Mouse (Mus musculus) intestine, embryonic 14.5 days (tissue): ENCODE results near the gene Ankrd33. TPM values are rescaled to one million over a fixed set of nuclear protein-coding genes. Genes with fewer than 3 reads are reported as not detected.

Experiments
- ATAC-seq: fragments of 200-750 bp; cut with Nextera tagmentation; replicated peaks from 2 replicates; pipeline ENCODE4 v1.8.0; 2017; ENCODE audit warnings: low read depth, moderate number of reproducible peaks, moderate TSS enrichment, moderate library complexity; ENCODE audit not compliant: low FRiP score, low TSS enrichment
- DNase-seq: peaks from one replicate; pipeline ENCODE4 v3.0.0-alpha.2; 2018; ENCODE audit warnings: low spot score
- H3K27ac ChIP-seq: fragments of 300-500 bp; sonication (generic); 2 replicates; pipeline ENCODE4 v1.5.1; 2014; ENCODE audit warnings: low read depth, mild to moderate bottlenecking, control low read depth
- H3K27me3 ChIP-seq: fragments of 300-500 bp; sonication (generic); replicated peaks from 2 replicates; pipeline ENCODE4 v1.6.1; 2014; ENCODE audit warnings: low read length, control low read depth; ENCODE audit not compliant: control insufficient read depth, insufficient read depth
- H3K36me3 ChIP-seq: fragments of 300-500 bp; sonication (generic); 2 replicates; pipeline ENCODE4 v1.6.1; 2014; ENCODE audit warnings: low read length, control low read depth; ENCODE audit not compliant: control insufficient read depth, insufficient read depth
- H3K4me1 ChIP-seq: fragments of 300-500 bp; sonication (generic); replicated peaks from 2 replicates; pipeline ENCODE4 v1.6.1; 2014; ENCODE audit warnings: low read length, control low read depth, mixed read lengths; ENCODE audit not compliant: control insufficient read depth, insufficient read depth
- H3K4me2 ChIP-seq: fragments of 300-500 bp; sonication (generic); 2 replicates; pipeline ENCODE4 v1.6.1; 2014; ENCODE audit warnings: low read length
- H3K4me3 ChIP-seq: fragments of 300-500 bp; sonication (generic); 2 replicates; pipeline ENCODE4 v1.5.1; 2014; ENCODE audit warnings: low read depth, low read length, control low read depth, mixed read lengths
- H3K9ac ChIP-seq: fragments of 300-500 bp; sonication (generic); 2 replicates; pipeline ENCODE4 v1.6.1; 2014; ENCODE audit warnings: mild to moderate bottlenecking, low read length
- H3K9me3 ChIP-seq: fragments of 300-500 bp; sonication (generic); 2 replicates; pipeline ENCODE4 v1.6.1; 2016; ENCODE audit warnings: low read length, control low read depth; ENCODE audit not compliant: control insufficient read depth
- WGBS: fragments of 180-500 bp; shearing (Covaris S2); extraction: QIAGEN DNeasy Blood & Tissue Kit; methylation state at CpG from one replicate; pipeline ENCODE4 v1.1.7; 2014; 5-methylcytosine and 5-hydroxymethylcytosine counted together
- polyA plus RNA-seq: library from polyadenylated mRNA; unstranded; fragments of >200 nt; fragmentation: Nextera tagmentation; extraction: Ambion mirVana; gene quantifications from 2 replicates; pipeline ENCODE4 v1.2.1, GENCODE M21; 2014

Ankrd33 gene
- polyA plus RNA-seq, 1 experiment from 2014 or later: not detected

DNA sequence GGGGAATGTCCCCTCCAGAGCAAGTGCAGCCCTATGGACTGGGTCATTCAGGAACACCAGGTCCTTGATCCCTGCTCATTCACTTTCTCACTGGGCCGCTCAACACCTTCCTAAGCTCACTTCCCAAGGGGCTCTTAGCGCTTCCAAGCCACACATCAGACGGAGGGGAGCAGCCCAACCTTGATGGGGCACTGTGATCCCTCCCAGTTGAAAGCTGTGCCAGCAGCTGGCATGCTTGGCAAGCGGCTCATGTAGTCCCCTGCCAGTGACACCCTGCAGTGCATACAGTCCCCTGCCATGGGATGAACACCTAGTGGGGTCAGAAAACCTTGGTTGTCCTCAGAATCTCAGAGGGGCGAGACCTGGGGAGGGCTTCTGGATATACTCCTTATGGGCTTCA is 41.5 kb upstream of the Ankrd33 start:
- H3K27me3 ChIP-seq: no peaks in the 10 kb centered on the region
- peaks cover 62% of the 10 kb centered on the region for H3K4me1 ChIP-seq
- 81% methylated on average over 5 of the region's 5 CpGs for WGBS
- no peak overlapping the region for H3K9ac ChIP-seq
- ATAC-seq (no peak), DNase-seq (no peak)
- no peak overlapping the region for H3K27ac ChIP-seq
- no peak overlapping the region for H3K4me3 ChIP-seq
- H3K36me3 ChIP-seq: no peaks in the 10 kb centered on the region
- H3K4me2 ChIP-seq: no peak overlapping the region
- no peaks in the 10 kb centered on the region for H3K9me3 ChIP-seq

DNA sequence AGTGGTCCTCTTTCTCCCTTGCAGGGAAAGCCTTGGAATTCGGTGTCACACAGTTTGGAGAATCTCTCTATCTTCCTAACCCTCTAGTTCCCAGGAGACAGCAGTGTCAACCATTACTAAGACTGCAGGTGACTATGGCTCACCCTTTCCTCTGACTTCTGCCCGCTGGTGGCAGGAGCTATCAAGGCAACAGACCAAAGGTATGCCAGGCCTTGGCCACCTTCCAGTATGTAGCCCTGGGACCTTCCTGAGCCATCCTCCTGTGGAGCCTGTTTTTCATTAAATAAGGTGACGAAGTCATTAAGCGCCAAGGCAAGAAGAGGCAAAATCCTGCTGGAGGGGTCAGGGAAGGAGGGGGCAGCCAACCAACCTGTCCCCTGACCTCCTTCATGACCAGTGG is 40.4 kb upstream of the Ankrd33 start:
- DNase-seq: no peak
- no peak overlapping the region for H3K9ac ChIP-seq
- no peaks in the 10 kb centered on the region for H3K9me3 ChIP-seq
- H3K4me1 ChIP-seq: peaks cover 55% of the 10 kb centered on the region
- no peak overlapping the region for H3K4me2 ChIP-seq
- H3K27ac ChIP-seq: no peak overlapping the region
- H3K4me3 ChIP-seq: no peak overlapping the region
- ATAC-seq: no peak
- H3K27me3 ChIP-seq: no peaks in the 10 kb centered on the region
- no peaks in the 10 kb centered on the region for H3K36me3 ChIP-seq
- 79% methylated on average over 4 of the region's 4 CpGs for WGBS

DNA sequence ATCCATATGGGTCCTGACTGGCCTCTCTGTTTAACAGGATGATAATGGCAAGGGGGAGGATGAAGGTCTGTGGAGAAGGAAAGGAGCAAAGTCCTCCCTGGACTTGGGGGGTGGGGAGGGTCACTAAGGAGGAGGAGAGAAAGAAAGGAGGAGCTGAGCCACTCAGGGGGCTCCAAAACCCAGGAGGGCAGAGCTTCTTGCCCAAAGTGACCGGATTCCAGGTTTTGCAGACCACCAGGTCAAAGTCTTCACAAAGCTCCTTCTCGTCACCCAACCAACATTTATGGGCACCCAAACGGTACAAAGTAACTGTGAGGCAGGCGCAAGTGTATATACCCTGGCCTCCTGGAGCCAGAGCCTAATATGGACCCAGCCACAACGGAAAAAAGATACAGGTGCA is 39.9 kb upstream of the Ankrd33 start:
- Histone ChIP-seq H3K4me3 (no peak overlapping the region), H3K9ac (no peak overlapping the region), H3K27ac (no peak overlapping the region), H3K36me3 (no peaks in the 10 kb centered on the region), H3K4me2 (peak overlapping the region; percentile 14; the same call in 1 of the 2 replicates), H3K9me3 (no peaks in the 10 kb centered on the region), H3K27me3 (no peaks in the 10 kb centered on the region), H3K4me1 (peaks cover 50% of the 10 kb centered on the region)
- ATAC-seq: no peak
- no peak for DNase-seq
- 44% methylated on average over 5 of the region's 5 CpGs for WGBS

DNA sequence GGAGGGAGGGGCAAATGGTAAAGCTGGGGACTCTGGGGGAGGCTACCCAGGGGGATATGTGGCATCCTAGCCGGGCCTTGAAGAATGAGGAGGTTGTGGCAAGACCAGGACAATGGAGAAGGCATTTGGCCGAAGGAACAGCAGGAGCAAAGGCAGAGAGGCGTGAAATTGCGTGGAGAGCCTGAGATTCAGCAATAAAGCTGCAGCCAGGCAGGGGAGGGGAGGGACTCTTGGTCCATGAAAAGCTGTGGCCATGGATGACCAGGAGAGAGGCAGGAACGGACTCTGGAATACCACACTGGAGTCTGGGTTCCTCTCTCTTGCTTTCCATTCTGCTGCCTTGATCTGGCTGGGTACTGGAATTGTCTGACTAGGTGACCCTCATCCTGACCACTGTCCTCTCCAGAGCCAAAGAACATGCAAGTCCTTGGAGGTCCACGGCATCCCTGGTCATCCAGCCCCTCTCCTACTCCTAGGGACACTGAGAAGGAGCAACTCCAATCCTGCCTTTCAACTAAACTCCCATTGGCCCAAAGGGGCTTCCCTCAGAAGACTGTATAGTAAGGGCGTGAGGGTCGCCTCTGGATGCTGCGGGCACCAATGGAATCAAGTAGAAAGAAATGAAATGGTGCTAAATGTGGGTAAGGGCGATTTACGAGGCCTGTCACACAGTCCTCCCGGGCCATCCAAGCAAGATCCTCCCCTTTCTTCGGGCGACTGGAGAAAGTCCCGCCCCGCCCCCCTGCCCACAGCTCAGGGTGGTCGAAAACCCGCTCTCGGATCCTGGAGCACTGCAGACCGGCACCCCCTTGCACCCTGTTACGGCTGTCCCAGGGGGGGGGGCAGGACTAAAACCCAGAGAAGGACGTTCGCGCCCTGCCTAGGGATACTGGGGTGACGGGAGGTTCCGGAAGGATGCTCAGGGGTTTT is 39.2 kb upstream of the Ankrd33 start:
- no peaks in the 10 kb centered on the region for H3K27me3 ChIP-seq
- no peaks in the 10 kb centered on the region for H3K36me3 ChIP-seq
- H3K4me2 ChIP-seq: peak overlapping the region; percentile 70
- 14% methylated on average over 26 of the region's 26 CpGs for WGBS
- H3K9ac ChIP-seq: peak overlapping the region; percentile 93
- H3K4me1 ChIP-seq: peaks cover 46% of the 10 kb centered on the region
- ATAC-seq (no peak), DNase-seq (no peak)
- H3K27ac ChIP-seq: peak overlapping the region; percentile 88; the same call in 1 of the 2 replicates
- H3K9me3 ChIP-seq: no peaks in the 10 kb centered on the region
- H3K4me3 ChIP-seq: peak overlapping the region; percentile 80

DNA sequence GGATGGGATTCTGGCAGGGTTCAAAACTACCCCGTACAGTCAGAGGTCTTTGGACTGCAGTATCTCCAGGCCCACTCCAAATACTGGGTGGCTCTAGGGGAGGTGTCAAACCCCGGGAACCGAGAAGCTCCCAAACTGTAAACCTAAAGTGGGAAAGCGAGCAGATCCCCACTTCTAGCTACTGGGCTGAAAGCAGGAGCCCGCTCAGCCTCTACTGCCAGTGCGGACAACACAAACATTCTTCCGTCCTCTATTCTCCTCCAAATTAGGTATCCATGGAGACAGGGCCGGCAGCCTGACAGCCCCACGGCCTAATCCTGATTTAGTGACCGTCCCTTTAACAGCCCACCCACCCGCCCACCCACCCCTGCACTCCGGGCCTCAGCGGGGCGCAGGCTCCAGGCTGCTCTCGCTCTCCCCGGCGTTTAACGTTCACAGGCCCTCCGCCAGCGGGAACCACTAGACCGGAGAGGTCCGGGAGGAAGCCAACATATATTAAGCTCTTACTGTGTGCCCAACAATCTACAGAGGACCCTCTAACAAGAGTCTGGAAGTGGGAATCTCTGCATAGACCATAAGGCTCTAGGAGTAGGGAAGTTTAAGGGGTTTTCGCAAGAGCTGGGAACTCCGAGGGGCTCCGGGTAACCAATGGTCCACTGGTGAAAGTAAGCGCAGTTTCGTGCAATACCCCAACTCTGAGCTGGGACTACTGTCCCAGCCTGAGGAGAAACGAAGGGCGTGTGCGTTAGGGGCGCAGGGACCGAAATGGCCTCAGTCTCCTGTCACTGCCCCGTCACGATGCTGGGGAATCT is 38.3 kb upstream of the Ankrd33 start:
- peaks cover 50% of the 10 kb centered on the region for H3K4me1 ChIP-seq
- H3K27ac ChIP-seq: peak overlapping the region; percentile 88
- H3K9ac ChIP-seq: peak overlapping the region; percentile 93
- H3K36me3 ChIP-seq: no peaks in the 10 kb centered on the region
- peak; percentile 24 for ATAC-seq
- no peaks in the 10 kb centered on the region for H3K27me3 ChIP-seq
- H3K9me3 ChIP-seq: no peaks in the 10 kb centered on the region
- WGBS: 3% methylated on average over 34 of the region's 34 CpGs
- H3K4me2 ChIP-seq: peak overlapping the region; percentile 70
- H3K4me3 ChIP-seq: peak overlapping the region; percentile 80
- DNase-seq: peak; percentile 80

DNA sequence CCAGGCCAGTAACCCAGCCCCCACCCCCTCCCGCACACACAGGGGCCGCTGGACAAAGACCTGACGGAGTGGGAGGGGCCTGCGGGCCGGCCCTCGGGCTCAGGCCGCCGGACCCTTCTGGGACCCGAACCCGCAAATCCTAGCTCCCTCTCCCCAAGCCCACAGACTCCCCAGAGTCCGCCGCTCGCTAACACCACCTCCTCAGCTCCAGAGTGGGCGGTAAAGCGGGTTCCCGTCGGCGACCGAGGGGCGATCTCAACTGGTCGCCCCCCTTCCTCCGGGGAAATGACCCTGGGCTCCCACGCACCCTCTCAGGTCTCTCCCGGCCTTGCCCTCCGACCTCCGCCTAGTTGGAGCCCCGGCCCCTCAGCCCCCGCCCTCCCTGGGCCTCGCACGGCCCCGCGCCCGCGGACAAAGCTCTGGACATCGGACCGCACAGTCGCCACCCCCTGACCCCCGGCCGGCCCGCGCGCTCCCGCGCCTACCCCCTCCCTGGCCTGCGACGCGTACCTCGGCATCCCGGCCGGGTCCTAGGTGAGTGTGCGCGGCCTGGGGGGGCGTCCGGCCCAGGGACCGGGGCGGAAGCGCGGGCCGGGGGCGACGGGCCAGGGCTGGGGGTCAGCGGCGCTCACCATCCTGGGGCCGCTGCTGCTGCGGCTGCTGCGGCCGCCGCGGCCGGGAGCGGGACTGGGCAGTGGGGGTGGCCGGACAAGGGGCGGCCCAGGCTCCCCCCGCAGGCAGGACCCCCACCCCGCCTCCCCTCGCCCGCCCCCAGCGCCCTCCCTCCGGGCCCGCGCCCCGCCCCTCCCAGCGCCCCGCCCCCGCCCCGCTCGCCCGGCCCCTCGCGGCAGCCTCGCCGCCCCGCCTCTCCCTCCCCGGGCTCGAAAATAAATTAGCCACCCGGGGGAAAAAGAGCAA is 37.5 kb upstream of the Ankrd33 start, which contains the start of gene Fignl2:
Fignl2 (minus strand) TSS at position 755 of the 918 bp plus-strand sequence.
- Histone ChIP-seq H3K4me1 (peaks cover 46% of the 10 kb centered on the region), H3K36me3 (no peaks in the 10 kb centered on the region), H3K4me2 (peak within 1 kb of the TSS; percentile 70), H3K9ac (peak within 1 kb of the TSS; percentile 93), H3K9me3 (no peaks in the 10 kb centered on the region), H3K27me3 (no peaks in the 10 kb centered on the region), H3K27ac (peak within 1 kb of the TSS; percentile 88), H3K4me3 (peak within 1 kb of the TSS; percentile 80)
- DNase-seq (peak; percentile 70), ATAC-seq (peak; percentile 41)
- 1% methylated on average over 66 of the region's 96 CpGs for whole genome bisulfite sequencing

DNA sequence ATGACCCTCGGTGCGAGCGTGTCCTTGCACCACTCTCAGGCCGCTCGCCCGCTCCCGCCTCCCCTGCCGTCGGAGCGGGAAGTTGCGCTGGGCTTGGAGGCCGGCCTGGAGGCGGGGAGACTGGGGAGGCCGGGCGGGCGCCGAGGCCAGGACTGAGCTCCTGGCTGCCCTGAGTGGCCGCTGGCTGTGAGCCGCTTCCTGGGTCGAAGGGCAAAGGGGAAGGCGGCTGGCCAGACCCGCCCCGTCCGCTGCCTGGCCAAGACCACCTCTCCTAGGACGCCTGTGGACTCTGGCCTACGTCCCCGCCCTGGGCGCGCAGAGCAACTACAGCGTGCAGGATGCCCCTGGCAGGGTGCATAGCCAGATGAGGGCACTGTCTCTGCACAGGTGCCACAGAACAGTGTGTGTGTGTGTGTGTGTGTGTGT is 36.8 kb upstream of the Ankrd33 start:
- Histone ChIP-seq H3K27ac (peak overlapping the region; percentile 88), H3K4me1 (peaks cover 44% of the 10 kb centered on the region), H3K4me2 (peak overlapping the region; percentile 70), H3K27me3 (no peaks in the 10 kb centered on the region), H3K4me3 (peak overlapping the region; percentile 80), H3K9ac (peak overlapping the region; percentile 93), H3K36me3 (no peaks in the 10 kb centered on the region), H3K9me3 (no peaks in the 10 kb centered on the region)
- peak; percentile 82 for ATAC-seq
- peak; percentile 91 for DNase-seq
- WGBS: under 1% methylated on average over 27 of the region's 30 CpGs

DNA sequence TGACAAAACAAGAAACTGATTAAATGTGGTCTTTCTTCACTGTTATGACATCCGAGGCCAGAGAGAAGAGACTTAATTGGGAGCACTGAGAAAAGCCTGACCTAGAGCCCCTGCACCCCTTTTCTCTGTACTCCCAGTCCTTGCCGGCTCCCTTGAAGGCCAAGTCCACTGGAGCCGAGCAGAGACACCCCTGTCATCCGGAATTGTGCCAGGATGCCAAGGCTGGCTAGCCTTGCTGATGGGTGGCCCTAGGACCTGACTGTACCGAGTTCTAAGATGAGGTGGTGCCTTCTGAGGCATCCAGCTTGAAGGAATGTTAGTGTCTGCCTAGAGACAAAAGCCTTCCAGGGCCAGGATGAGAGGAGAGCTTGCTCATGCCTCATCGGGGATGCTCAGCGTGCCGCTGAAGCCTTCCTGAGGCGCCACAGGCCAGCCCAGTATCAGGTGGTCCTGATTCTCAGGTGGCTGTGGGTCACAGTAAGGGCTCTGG is 35.5 kb upstream of the Ankrd33 start:
- ATAC-seq: no peak
- H3K4me2 ChIP-seq: no peak overlapping the region
- H3K27ac ChIP-seq: no peak overlapping the region
- no peak overlapping the region for H3K9ac ChIP-seq
- DNase-seq: no peak
- H3K27me3 ChIP-seq: no peaks in the 10 kb centered on the region
- peaks cover 43% of the 10 kb centered on the region for H3K4me1 ChIP-seq
- H3K36me3 ChIP-seq: no peaks in the 10 kb centered on the region
- WGBS: 87% methylated on average over 9 of the region's 9 CpGs
- H3K4me3 ChIP-seq: no peak overlapping the region
- H3K9me3 ChIP-seq: no peaks in the 10 kb centered on the region
